Mouse (Mus musculus): Measurements from ENCODE around the gene Lmx1a.
A peak's percentile ranks its signal among the peaks of the same experiment; 100 is the strongest.

Gene Lmx1a

DNA sequence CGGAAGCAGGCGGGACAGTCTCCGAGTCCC, at the start of gene Lmx1a:
Gene Lmx1a (plus strand): TSS at position 6 of the 30 bp plus-strand sequence.
- DNase-seq = no peak

DNA sequence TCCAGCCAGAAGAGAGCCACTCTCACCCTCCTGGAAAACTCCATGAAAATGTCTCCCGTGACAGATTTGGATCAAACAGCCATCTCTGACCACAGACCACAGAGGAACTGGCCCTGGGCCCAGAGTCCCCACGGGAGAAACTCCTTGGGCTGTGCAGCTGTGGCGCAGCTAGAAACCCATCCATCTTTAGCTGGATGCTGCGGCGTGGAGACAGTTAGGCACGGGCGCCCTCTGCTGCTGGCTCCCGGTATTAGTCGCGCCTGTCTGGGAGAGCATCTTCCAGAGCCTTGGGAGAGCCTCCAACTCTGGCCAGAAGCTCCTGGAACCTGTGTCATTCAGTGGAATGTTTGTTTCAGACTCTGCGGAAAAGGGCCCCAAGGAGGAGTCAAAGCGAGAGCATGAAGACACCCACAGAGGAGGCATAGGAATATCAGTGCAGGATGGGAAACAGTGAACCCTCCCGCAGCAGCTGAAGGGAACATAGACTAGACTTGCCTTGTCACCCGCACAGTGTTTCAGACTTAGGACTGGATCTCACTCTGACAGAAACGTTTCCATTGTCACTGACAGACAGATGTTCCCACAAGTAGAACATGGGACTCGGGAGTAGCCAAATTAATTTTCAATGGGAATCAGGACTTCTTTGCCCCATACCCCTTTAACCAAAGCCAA, 44.0 kb upstream of the Lmx1a start:
- DNase-seq = peak; percentile 48

DNA sequence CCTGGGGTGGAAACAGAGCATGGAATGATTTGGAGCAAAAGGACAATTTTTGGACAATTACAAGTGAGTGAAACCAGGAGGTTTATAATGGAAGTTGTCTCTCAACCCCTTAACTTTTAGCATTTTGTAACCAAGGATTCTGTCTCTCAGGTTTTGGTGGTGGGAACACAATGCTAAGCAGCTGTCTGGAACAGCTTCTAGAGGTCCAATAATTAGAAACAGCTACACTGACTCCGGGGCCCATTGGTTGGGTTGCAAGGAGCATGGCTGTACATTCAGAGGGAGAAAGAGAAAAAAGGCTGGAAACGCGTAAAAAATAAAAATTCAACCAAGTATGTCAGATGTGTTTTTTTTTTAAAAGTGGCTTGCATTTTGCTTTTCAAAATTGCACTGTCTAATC, 40.4 kb upstream of the Lmx1a start:
- no peak for DNase-seq

DNA sequence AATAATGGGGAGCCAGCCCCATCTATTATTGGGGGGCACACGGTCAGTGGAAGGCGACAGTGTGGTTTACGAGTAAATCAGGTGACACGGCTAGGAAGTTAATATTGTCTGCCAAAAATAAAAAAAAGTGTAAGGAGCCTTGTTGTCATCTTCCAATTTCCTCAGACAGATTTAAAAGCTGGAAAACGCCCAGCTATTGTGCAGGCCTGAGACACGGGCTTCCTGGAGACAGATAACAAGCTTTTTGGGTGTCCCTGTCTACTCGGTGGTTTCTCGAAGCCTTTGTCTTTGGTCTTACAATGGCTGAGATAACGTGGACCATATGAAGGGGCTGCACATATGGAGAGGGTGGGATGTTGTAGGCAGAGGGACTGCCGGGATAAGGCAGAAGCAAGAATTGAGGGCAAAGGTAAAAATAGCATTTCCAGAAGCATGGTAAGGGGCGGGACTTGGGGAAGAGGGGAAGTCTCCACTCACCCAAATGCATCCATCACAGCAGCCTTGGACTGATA, 39.9 kb upstream of the Lmx1a start:
- no peak for DNase-seq

DNA sequence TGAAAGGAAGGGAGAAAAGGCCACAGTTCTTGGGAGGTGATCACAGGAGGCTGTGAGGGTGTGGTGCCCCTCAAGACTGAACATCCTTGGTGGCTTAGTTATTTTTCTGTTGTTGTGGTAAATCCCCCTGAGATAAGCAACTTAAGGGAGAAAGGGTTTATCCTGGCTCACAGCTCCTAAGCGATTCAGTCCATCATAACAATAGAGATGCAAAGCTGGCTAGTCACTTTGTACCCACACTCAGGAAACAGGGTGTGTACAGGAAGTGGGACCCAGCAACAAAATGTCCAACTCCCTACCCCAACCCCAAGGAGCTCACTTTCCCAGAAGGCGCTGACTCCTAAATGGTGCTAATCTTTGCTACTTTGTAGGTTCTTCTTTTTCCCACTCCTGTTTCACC, 36.7 kb upstream of the Lmx1a start:
- no peak for DNase-seq

DNA sequence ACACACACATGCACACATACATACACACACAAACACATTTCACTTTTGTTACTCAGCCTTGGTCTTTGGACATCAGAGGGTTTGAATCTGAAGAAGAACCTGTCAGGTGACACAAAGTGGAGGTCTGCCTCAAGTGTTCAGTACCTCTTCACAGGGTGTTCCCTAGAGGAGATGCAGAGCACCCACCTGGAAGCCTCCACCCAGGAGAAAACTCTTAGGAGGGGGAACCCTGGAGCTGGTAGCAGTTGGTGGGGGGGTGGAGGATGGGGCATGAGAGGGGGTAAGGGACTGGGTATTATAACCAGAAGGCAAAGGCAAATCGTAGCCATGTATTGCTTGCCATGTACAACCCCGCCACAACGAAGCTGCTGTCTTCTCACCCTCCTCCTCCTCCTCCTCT, 30.0 kb upstream of the Lmx1a start:
- no peak for DNase-seq

DNA sequence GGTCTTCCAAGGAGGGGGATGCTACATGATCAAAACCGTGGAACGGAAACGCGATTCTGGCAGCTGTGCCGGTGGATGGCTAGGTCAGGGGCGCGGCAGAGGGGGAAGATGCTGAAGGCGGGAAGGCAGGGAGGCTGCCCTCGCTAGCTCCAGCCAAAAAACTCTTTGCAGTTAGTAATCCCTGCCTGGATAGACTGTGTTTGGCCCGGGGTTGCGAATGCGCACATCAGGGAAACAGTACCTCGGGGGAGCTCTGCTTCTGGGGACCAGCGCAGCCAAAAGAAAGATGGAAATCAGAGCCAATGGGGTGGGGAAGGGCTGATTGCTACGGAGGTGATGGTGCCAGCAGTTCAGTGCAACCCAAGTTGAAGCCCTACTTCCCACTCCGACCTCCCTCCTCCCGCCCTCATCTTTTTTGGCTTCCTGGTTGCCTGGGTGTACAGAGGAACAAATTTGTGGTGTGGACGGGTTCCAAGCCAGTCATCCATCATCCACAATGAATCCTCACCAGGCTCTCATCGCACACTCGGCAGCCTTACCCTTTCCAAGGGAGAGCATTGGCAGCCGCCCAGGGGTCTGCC, 28.4 kb upstream of the Lmx1a start:
- peak; percentile 8 for DNase-seq

DNA sequence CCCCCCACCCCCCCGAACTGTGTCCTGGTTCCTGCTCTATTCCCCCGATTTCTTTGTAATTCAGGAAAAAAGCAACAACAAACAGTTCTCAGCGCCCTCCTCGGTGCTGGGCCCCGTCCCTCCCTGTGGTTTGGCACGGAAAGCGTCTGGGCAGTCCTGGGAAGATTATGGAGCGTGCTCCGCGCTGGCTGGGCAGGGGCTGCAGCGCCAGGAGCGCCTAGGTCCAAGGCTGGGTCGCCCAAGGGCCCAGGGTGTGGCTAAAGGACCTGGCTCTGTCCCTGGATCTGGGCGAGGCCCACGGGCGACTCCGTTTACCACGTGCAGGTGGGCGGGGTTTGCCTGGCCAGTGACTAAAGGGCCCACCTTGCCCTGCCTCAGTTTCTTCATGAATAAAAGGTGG, 27.9 kb upstream of the Lmx1a start:
- DNase-seq = no peak

DNA sequence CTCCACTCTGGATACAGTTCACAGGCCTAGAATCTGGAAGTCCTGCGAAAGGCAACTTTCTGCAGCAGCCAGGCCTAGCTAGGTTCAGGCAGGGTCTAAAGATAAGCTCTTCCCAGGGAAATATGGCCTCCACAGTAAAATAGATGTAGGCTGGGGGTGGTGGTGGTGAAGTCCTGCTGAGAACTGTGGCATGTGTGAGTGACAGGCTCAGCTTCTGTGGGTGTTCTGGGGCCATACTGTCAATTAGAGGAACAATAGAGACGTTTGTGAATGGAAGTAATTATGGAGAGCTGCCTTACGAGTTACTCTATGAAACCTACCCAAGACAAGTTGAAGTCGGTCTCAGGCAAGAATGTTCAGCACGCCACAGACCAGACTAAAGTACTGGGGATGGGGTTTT, 25.9 kb upstream of the Lmx1a start:
- no peak for DNase-seq

DNA sequence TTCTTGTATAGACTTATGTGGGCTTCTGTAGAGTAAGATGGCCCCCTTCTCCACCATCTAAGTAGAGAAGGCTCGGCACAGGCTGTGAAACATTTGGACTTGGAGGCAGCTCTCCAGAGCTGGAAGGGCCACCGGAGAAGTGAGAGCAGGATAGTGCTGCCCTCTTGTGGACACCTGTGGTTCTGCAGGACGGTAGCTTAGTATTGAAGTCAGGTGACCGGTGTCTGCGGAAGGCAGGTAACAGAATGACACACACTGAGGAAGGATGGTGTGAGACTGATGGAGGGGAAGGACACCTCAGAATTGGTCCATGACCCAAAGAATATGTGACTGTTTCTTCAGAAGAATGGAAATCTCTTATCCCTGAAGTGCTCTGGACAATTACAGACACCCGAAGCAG, 19.2 kb upstream of the Lmx1a start:
- DNase-seq = peak; percentile 15

DNA sequence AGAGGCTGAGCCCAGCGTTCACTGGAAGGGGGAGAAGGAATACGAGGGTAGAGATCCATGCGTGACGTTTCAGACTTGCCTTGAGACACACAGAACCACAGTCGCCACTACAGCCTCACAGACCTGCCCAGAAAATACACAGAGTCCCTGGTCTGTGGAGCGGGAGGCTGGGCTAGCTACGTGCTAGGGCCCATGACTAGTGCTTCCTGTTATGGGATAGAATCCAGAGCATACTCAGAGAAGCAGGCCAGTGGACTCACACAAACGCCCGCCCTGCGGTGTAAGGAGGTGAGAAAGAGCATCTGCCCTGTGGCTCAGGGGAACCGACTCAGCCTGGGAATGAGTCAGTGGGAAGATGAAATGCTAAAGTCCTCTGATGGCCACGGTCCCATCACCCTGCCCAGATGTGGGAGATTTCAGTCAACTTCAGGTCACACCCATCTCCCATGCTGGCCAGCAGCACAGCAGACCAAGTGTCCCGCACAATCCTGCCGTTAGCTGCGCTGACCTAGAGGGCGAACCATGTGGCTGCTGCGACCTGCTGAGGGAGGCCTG, 16.5 kb upstream of the Lmx1a start:
- DNase-seq = no peak

DNA sequence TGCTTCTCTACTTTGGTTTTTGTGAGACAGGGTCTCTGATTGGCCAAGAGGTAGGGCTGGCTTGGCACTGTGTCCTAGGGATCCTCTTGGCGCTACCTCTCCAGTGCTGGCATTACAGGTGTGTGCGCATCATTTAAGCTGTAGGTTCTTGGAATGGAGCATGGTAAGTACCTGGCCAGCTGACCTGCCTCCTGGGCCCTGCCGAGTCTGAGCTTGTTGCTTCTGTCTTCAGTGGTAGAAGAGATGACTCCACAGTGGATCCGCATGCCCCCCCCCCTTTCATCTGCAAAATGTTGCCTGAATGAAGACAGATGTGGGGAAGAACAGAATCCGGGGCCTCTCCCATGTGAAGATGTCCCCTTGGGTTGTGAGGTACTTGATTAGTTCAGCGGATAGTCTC, 10.0 kb upstream of the Lmx1a start:
- no peak for DNase-seq

DNA sequence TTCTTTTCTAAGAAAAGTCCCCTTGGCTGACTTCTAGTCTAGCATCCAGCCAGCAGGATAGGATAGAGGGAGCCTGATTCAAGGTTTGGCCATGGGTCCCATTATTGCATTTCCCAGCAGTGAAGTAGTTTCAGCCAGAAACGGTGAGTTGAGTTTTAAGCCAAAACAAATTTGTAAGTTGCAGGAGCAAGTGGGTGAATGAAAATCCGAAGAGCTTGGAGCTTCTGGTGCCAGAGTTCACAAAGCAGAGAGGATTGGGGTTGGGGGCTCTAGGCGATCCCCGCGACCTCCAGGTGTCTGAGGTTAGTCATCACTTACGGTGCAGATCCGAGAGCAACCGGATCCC, 1.1 kb upstream of the Lmx1a start:
- DNase-seq = no peak

DNA sequence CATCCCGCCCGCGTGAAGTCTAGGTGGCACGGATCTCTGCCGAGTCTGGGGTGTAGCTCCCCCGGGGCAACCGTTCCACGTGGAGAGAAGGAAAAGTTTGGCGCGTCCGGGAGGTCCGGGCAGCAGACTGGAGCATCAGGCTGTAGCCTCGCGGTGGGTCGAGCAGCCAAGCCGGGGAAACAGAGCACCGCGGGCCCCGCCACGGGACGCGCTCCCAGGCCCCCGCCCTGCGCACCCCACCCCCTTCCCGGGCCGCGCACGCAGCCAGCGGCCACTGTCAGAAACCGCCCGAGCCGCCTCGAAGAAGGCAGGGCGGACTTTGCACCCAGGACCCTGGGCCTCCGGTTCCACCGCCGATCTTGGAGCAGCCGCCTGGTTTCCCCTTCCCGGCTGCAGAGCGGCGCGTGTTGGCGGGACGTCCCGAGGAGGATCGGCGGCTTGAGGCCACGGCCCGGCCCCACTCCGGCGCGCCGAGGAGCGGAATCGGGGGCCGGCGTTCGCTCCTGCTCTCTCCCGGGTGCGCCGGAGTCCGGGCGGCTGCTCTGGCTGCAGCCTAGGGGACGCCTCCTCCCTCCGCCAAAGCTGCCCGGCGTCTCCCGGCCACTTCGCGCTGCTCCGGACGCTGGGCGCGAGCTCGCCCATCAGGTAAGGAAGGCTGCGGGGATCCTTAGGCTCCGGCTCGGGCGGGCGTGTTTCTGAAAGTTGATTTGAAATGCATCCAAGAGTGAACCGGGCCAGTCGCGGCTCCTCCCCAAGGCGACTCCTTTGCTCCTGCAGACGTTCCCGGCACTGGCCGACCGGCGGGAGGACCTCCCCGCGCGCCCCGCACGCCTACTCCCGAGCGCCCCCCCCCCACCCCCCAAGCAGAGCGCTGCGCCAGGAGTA, 448 bp upstream of the Lmx1a start:
- DNase-seq = no peak

DNA sequence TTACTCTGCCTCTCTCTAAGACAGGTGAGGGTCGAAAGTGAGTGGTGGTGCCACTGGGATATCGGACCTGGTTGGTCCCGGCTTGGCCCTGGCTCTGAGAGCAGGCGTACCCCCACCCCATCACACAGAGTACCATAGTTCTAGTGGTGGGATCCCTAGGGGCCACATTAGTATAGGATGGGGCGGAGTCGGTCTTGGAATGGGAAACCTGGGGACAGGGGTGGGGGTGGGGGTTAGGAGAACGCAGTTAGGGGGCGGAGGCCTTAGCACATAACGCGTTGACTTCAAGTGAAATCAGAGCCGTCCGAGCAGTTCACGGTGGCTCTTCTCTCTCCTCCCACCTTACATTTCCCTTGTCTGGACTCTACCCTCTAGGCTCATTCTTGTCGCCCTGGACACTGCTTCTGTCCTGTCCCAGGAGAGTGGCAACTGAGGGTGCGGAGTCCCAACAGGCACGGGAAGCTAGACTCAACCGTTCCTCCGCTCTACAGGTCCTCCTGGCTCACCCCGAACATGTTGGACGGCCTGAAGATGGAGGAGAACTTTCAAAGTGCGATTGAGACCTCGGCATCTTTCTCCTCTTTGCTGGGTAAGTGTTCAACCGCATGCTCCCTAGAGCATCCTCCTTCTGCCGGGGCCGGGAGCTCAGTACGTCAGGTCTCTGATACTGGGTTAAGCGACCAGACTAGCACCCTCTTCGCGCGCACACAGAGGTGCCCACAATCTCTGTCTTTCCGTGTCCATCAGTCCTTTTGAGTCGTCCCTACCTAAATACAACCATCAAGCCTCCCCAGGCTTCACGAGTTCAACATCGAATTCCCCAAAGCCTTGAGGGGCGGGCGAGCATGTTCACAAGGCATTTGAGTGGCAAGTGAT, 463 bp downstream of the Lmx1a start:
- no peak for DNase-seq

DNA sequence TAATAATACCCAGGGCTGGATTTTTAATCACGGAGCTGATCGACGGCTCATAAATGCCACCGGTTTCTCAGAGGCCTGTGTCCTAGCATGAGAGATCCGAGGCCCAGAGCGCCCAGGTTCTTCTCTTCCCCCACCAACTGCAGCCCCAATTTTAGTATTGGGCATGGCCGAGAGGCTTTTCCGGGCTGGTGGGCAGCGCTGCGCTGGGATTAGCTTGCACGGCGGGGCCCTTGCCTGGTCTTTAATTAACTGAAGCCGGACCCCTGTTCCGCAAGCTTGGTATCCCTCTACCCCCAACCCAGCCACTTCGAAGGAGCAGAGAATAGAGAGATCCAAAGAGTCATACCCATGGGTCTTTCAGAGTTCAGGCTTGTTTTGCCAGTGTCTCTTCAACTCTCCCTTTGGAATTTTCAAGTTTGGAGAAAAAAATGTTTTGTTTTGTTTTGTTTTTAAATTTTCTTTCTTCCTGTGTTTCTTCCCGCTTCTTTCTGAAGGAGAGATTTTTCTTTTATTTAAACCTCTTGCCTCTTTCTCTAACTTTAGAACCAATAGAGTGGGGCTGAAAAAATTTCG, 1.2 kb downstream of the Lmx1a start:
- no peak for DNase-seq

DNA sequence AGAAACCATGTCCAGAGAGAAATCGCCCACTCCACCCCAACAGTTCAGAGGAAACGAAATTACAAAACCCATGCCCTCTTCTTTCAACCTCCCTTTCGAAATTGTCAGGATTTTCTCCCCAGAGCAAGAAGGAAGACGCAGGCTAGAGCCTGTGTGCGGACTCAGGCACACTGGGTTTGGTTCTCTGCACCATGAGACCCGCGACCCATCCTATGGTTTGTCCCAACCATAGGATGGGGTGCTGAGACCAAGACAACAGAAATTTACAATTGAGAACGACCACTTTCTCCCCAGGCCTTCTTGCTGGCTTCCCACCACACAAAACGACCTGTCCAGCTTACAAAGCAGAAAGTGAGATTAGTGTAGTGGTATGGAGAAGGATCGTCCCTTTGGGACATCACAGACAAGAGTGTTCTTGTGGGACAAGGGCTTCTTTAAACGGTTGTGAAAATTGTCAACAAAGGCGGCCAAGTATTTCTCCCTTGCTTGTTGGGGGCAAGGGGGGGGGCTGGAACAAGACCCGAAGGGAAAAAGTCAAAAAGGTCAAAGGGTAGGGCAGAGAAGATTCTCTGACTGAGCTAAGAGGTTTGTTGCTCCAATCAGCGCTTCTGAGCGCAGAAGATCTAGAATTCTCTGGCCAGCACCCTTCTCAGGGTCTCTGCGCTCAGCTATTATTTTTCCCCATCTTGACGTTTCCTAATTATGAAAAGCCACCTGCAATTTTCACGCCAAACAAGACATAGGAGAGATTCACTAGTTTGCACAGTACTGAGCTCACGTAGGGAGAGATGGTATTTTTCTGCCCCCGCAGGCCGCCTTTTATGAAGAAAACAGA, 1.9 kb downstream of the Lmx1a start:
- DNase-seq = no peak

DNA sequence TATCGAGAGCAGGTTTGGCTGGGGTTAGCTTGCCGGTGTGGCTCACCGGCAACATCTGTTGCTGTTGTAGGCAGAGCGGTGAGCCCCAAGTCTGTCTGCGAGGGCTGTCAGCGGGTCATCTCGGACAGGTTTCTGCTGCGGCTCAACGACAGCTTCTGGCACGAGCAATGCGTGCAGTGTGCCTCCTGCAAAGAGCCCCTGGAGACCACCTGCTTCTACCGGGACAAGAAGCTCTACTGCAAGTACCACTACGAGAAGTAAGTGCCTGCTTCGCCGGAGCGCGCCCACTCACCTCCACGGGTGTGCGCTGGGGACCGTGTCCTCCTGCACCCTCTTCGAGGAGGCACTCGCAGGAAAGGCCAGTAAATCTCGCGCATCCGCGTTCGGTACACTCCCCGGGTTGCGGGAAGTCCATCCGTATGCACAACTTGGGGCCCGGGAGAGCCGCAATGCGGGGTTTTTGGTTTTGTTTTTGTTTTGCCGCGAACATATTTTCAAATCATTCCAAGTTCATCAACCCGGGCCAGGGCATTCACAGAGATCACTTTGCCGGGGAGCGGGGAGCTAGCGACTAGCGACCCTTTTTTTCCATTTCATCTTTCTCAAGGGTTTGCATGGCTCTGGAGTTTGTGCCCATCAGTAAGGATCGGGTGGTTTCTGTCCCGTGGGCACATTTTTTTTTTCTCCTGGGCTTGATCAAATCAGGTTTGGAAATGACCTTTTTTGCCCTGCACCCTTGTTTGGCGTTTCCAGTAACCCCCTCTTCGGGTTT, 3.1 kb downstream of the Lmx1a start:
- DNase-seq = no peak

DNA sequence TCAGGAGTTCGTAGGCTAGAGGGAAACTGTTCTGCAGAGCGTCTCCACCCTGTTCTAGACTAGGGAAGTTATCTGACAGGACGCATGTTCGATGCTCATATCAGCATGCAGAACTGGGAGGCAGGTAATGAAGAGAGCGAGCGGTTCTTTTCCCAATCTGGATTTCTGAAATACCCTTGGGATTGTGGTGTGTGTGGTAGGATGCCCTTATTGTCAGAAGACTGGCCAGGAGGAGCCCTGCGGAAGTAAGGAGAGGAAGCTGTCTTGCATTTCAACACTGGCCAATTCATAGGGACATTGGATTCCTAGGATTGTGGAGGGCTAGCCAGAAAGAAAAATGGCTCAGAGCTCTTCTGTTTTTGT, 3.6 kb downstream of the Lmx1a start:
- DNase-seq = no peak

DNA sequence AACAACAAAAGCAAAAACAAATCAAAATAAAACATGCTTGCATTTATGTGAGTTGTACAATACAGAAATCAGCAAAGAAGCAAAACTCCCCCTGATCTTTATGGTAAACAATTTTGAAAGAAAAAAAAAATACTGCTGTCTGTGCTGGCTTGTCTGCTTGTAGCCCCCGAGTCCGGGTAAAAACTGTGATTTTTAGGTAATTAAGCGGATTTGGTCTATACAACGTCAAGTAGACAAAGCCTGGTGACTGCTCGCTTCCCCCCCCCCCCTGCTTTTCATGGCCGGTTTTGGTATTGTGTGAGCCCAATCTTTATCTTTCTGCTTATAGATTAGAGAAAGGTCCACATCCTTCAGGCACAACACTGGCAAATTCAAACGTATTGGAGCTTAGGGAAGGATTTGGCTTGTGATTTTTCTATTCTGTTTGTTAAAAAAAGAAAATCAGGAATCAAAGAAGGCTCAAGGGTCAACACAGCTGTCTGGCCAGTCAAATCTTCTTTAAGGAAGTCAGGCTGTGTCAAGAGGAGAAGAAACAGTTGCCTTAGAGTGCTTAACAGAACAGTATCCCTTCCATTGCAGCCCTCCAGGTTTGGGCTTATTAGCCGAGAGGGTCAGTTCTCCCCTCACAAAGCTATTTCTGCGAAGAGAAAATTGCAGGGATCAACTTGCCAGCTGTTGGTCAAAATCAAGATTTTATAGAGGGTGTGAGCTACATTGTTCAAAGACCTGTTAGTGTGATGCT, 4.6 kb downstream of the Lmx1a start:
- no peak for DNase-seq

DNA sequence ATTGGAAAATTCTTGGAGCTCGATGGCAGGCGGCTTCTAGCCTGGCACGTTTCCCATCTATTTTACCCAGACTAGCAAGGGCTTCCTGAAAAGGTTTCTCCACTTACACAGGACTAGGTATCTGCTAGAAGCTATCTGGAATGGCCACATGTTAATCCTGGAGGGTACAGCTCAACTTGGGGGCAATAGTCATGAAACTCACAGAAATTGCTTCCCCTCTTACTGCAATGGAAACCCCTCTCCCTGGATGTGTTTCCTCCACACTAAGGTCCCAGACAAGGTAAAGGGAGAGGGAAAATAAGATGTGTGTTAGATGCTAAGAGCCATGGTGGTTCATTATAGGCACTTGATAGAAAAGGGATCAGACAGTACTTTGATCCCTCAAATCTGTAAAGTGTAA, 5.7 kb downstream of the Lmx1a start:
- DNase-seq = no peak

All from cerebellum, adult 11-12 months (tissue).